Mouse (Mus musculus) hindbrain, postnatal 0 days (tissue): ENCODE measurements around the gene Pdcd7. TPM values are rescaled to one million over a fixed set of nuclear protein-coding genes. Genes with fewer than 3 reads are reported as not detected.

ENCODE experiments used
- ATAC-seq: fragments of 200-750 bp; cut with Nextera tagmentation; 2 replicates; pipeline ENCODE4 v1.8.0; 2017; ENCODE audit warnings: mild to moderate bottlenecking, moderate TSS enrichment, moderate library complexity
- DNase-seq: peaks from one replicate; pipeline ENCODE4 v3.0.0-alpha.2; 2015; ENCODE audit warnings: low spot score
- H3K27ac ChIP-seq: fragments of 300-500 bp; sonication (generic); 2 replicates; pipeline ENCODE4 v1.5.1; 2014; ENCODE audit warnings: mild to moderate bottlenecking
- H3K27me3 ChIP-seq: fragments of 300-500 bp; sonication (generic); 2 replicates; pipeline ENCODE4 v1.6.1; 2014; ENCODE audit warnings: low read length, mixed read lengths; ENCODE audit not compliant: insufficient read depth
- H3K36me3 ChIP-seq: fragments of 300-500 bp; sonication (generic); 2 replicates; pipeline ENCODE4 v1.6.1; 2014; ENCODE audit warnings: low read length, mixed read lengths; ENCODE audit not compliant: insufficient read depth
- H3K4me1 ChIP-seq: fragments of 300-500 bp; sonication (generic); 2 replicates; pipeline ENCODE4 v1.6.1; 2014; ENCODE audit warnings: antibody characterized with exemption, low read length, mixed read lengths; ENCODE audit not compliant: insufficient read depth
- H3K4me2 ChIP-seq: fragments of 300-500 bp; sonication (generic); 2 replicates; pipeline ENCODE4 v1.6.1; 2014; ENCODE audit warnings: low read depth, mild to moderate bottlenecking, low read length, moderate library complexity, mixed read lengths
- H3K4me3 ChIP-seq: fragments of 300-500 bp; sonication (generic); 2 replicates; pipeline ENCODE4 v1.5.1; 2014; ENCODE audit warnings: low read length
- H3K9ac ChIP-seq: fragments of 300-500 bp; sonication (generic); replicated peaks from 2 replicates; pipeline ENCODE4 v1.6.1; 2014; ENCODE audit warnings: mild to moderate bottlenecking, low read length, moderate library complexity, mixed read lengths
- H3K9me3 ChIP-seq: fragments of 300-500 bp; sonication (generic); 2 replicates; pipeline ENCODE4 v1.6.1; 2016; ENCODE audit warnings: low read length, mixed read lengths
- CTCF ChIP-seq: IDR thresholded peaks from 2 replicates; pipeline ENCODE4 v1.5.1; 2016; ENCODE audit warnings: antibody characterized with exemption, control low read depth, low read depth
- WGBS: fragments of 180-500 bp; shearing (Covaris S2); extraction: QIAGEN DNeasy Blood & Tissue Kit; methylation state at CpG from one replicate; pipeline ENCODE4 v1.1.7; 2014; 5-methylcytosine and 5-hydroxymethylcytosine counted together
- polyA plus RNA-seq: library from polyadenylated mRNA; unstranded; fragments of >200 nt; fragmentation: Nextera tagmentation; extraction: Ambion mirVana; gene quantifications from 2 replicates; pipeline ENCODE4 v1.2.1, GENCODE M21; 2015
- total RNA-seq: library from RNA; depleted of rRNA; stranded (reverse); fragments of >200 nt; gene quantifications from 2 replicates; pipeline ENCODE4 v1.2.3, GENCODE M21; 2014; rRNA removed

Gene Pdcd7
- total RNA-seq (16.2 and 17.5 TPM in 2 replicates), polyA plus RNA-seq (8.6 and 10.2 TPM in 2 replicates)

DNA sequence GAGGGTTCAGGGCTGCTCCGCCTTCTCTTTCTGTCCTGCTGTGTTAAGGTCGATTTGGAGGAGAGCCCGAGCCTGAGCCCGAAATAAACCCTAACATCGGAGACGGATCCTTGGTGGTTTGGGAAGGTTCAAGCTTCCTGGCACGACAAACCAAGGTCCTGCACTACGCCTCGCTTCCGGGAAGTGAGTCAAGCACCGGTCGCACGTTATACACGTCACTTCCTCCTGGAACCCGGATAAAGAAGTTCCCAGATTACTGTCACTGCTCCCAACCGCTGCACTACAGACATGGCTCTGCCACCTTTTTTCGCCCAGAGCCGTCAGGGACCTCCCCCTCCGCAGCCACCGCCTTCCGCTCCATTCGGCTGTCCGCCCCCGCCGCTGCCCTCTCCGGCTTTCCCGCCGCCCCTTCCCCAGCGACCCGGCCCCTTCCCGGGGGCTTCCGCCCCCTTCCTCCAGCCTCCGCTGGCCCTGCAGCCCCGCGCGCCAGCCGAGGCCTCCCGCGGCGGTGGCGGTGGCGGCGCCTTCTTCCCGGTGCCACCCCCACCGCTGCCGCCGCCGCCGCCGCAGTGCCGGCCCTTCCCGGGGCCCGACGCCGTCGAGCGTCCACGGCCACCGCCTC, at the start of gene Pdcd7:
Gene Pdcd7 (plus strand): TSS at position 251 of the 622 bp plus-strand sequence.
- H3K36me3 ChIP-seq: no peaks in the 10 kb centered on the region
- H3K4me3 ChIP-seq: peak within 1 kb of the TSS; percentile 94
- no peaks in the 10 kb centered on the region for H3K9me3 ChIP-seq
- peak within 1 kb of the TSS; percentile 95 for H3K9ac ChIP-seq
- peaks cover 12% of the 10 kb centered on the region for H3K4me1 ChIP-seq
- under 1% methylated on average over 46 of the region's 59 CpGs for WGBS
- ATAC-seq (peak; percentile 97), DNase-seq (peak; percentile 99)
- no peak for TF ChIP-seq CTCF
- no peaks in the 10 kb centered on the region for H3K27me3 ChIP-seq
- H3K27ac ChIP-seq: peak within 1 kb of the TSS; percentile 98
- H3K4me2 ChIP-seq: peak within 1 kb of the TSS; percentile 89

- Histone ChIP-seq H3K4me2 (no peak overlapping the region), H3K9me3 (no peaks in the 10 kb centered on the region), H3K27ac (no peak overlapping the region), H3K4me3 (no peak overlapping the region), H3K36me3 (peaks cover 8% of the 10 kb centered on the region; the same call in 1 of the 2 replicates), H3K27me3 (no peaks in the 10 kb centered on the region), H3K4me1 (peaks cover 5% of the 10 kb centered on the region; the same call in 1 of the 2 replicates), H3K9ac (no peak overlapping the region)
- WGBS: 99% methylated on average over 2 of the region's 2 CpGs
- ATAC-seq (no peak), DNase-seq (no peak)
- TF ChIP-seq CTCF: no peak
Observed at GRCm38 (mm10) chr9:65297056-65297455, 48.8 kb upstream of the Pdcd7 start.

DNA sequence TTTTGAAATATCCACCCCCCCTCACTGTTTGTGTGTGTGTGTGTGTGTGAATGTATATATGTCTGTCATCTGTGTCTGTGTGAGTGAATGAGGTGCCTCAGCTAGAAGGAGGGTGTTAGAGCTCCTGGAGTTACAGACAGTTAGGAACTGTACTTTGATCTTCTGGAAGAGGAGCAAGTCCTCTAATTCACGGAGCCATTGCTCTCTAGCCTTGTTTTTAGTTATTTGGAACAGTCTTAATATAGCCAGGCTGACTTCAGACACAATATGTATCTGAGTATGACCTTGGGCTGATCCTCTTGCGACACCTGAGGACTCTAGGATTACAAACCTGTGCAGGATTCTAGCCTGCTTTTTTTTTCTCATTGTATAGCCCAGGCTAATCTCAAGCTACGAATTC, 47.1 kb upstream of the Pdcd7 start:
- H3K36me3 ChIP-seq: peaks cover 19% of the 10 kb centered on the region
- no peaks in the 10 kb centered on the region for H3K4me1 ChIP-seq

DNA sequence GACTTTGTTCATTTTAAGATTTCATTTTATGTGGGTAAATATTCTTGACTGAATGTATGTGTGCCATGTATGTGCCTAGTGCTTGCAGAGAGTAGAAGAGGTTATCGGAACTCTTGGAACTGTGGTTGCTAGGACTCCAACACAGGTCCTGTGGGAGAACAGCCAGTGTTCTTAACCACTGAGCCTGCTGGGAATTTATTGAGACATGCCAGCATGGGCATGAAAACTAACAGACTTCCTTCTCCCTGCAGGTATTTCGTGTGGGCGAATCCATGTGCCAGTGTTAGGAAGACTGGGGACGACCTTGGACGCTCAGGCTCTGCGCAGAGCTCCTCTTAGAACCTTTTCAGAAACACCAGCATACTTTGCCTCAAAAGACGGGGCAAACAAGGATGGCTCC, 46.3 kb upstream of the Pdcd7 start:
- no peak for DNase-seq
- 93% methylated on average over 7 of the region's 7 CpGs for WGBS
- Histone ChIP-seq H3K9ac (no peak overlapping the region), H3K27ac (no peak overlapping the region), H3K9me3 (no peaks in the 10 kb centered on the region), H3K4me1 (no peaks in the 10 kb centered on the region), H3K36me3 (peaks cover 20% of the 10 kb centered on the region), H3K4me3 (no peak overlapping the region), H3K4me2 (no peak overlapping the region), H3K27me3 (no peaks in the 10 kb centered on the region)
- ATAC-seq: no peak
- TF ChIP-seq CTCF: no peak

More for the DNA sequence above, 47.1 kb upstream of the Pdcd7 start:
- Histone ChIP-seq H3K27ac (no peak overlapping the region), H3K9ac (no peak overlapping the region), H3K27me3 (no peaks in the 10 kb centered on the region), H3K4me3 (no peak overlapping the region), H3K4me2 (no peak overlapping the region), H3K9me3 (no peaks in the 10 kb centered on the region)
- no peak for TF ChIP-seq CTCF
- DNase-seq (no peak), ATAC-seq (no peak)
- WGBS: 89% methylated on average over 3 of the region's 3 CpGs

GRCm38 (mm10) chr9:65302327-65302983, 43.4 kb upstream of the Pdcd7 start:
- ATAC-seq: no peak
- Histone ChIP-seq H3K36me3 (peaks cover 20% of the 10 kb centered on the region), H3K4me2 (no peak overlapping the region), H3K9ac (no peak overlapping the region), H3K4me3 (no peak overlapping the region), H3K4me1 (no peaks in the 10 kb centered on the region), H3K27ac (no peak overlapping the region), H3K9me3 (no peaks in the 10 kb centered on the region), H3K27me3 (no peaks in the 10 kb centered on the region)
- no peak for DNase-seq
- TF ChIP-seq CTCF: no peak
- WGBS: 93% methylated on average over 4 of the region's 4 CpGs

DNA sequence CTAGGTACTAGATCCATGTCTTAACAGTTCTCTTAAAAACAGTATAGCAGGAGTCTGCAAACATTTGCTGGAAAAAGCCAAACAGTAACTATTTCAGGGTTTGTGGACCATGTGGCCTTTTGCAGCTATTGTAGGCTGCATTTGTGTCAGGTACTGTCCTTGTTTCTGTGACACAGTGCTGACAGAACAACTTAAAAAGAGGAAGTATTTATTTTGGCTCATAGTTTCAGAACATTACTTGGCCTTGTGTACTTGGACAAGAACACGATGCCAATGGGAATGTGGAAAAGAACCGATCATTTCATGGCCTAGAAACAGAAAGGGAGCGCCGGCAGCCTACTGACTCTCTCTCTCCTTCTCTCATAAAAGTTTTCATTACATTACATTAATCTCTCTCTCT, 42.3 kb upstream of the Pdcd7 start:
- TF ChIP-seq CTCF: no peak
- no peak overlapping the region for H3K27ac ChIP-seq

GRCm38 (mm10) chr9:65304300-65304699, 41.6 kb upstream of the Pdcd7 start:
- peaks cover 24% of the 10 kb centered on the region for H3K36me3 ChIP-seq
- H3K27me3 ChIP-seq: no peaks in the 10 kb centered on the region
- H3K27ac ChIP-seq: no peak overlapping the region
- no peaks in the 10 kb centered on the region for H3K9me3 ChIP-seq
- H3K9ac ChIP-seq: no peak overlapping the region
- no peaks in the 10 kb centered on the region for H3K4me1 ChIP-seq
- 84% methylated on average over 4 of the region's 4 CpGs for WGBS
- DNase-seq: no peak
- H3K4me2 ChIP-seq: no peak overlapping the region
- no peak for ATAC-seq
- H3K4me3 ChIP-seq: no peak overlapping the region
- no peak for TF ChIP-seq CTCF

More for the DNA sequence above, 42.3 kb upstream of the Pdcd7 start:
- H3K4me3 ChIP-seq: no peak overlapping the region
- H3K9ac ChIP-seq: no peak overlapping the region
- no peaks in the 10 kb centered on the region for H3K9me3 ChIP-seq
- H3K27me3 ChIP-seq: no peaks in the 10 kb centered on the region
- ATAC-seq (no peak), DNase-seq (no peak)
- WGBS: 92% methylated on average over 4 of the region's 4 CpGs
- H3K36me3 ChIP-seq: peaks cover 20% of the 10 kb centered on the region
- no peaks in the 10 kb centered on the region for H3K4me1 ChIP-seq
- H3K4me2 ChIP-seq: no peak overlapping the region
